ENCODE assay signal across 9 mouse cellular contexts in genomic region chr4:126162544-126163066, GRCm38 (mm10). TPM values are rescaled to one million over a fixed set of nuclear protein-coding genes. Genes with fewer than 3 reads are reported as not detected.
DNase-seq lines count a peak whose midpoint lies in the region; ATAC-seq lines count a peak whose summit lies in the region.
"Had no signal": no experiment of that assay in that cellular context is flagged by ENCODE, and none has a peak within 500 bp of the region (broad histone marks: within the 10 kb centered on the region; RNA-seq: fewer than 3 reads in every experiment).

No protein-coding gene starts in this region.

- peak overlapping the region; percentile 68 for H3K9ac ChIP-seq in forebrain, embryonic 11.5 days (ENCODE audit: low read length)
- H3K9ac ChIP-seq in heart, embryonic 15.5 days = peak overlapping the region; percentile 93
- H3K9ac ChIP-seq in liver, embryonic 12.5 days = peak overlapping the region; percentile 76

- no peaks in the 10 kb centered on the region for H3K27me3 ChIP-seq in forebrain, embryonic 11.5 days (ENCODE audit: control insufficient read depth, insufficient read depth, low read length)
- H3K27me3 ChIP-seq in heart, embryonic 15.5 days = no peaks in the 10 kb centered on the region
- peaks cover 6% of the 10 kb centered on the region; the same call in 1 of the 2 replicates for H3K27me3 ChIP-seq in liver, embryonic 12.5 days (replicated peaks)
- H3K27me3 ChIP-seq in splenic B cell, adult 2 months (ENCODE audit: control insufficient read depth, insufficient read depth, low read length, poor library complexity, severe bottlenecking) = no peaks in the 10 kb centered on the region
- H3K27me3 ChIP-seq: CH12.LX had no signal

- ATAC-seq in CD4-positive, CD25-positive, alpha-beta regulatory T cell, adult 4 months = peak; percentile 92
- ATAC-seq in forebrain, embryonic 11.5 days (replicated peaks; ENCODE audit: low FRiP score) = peak; percentile 93
- peak; percentile 92 for ATAC-seq in heart, embryonic 15.5 days (replicated peaks; ENCODE audit: insufficient number of reproducible peaks, insufficient read depth, low FRiP score, low read depth)
- peak; percentile 86 for ATAC-seq in liver, embryonic 12.5 days

- DNase-seq in c-Kit-positive CD71-positive TER-119-positive erythroid progenitor cells, embryonic 14.5 days (ENCODE audit: low spot score) = peak; percentile 71
- DNase-seq in forebrain, embryonic 11.5 days (ENCODE audit: low spot score) = peak; percentile 90
- DNase-seq in kidney, postnatal 14 days = peak; percentile 95
- peak; percentile 81 for DNase-seq in naive thymus-derived CD4-positive, alpha-beta T cell, adult 2 months (ENCODE audit: low read depth)
- peak; percentile 81 for DNase-seq in splenic B cell, adult 2 months (ENCODE audit: low read depth, low spot score)

- H3K27ac ChIP-seq in forebrain, embryonic 11.5 days (ENCODE audit: low read depth, low read length) = no peak overlapping the region
- H3K27ac ChIP-seq in heart, embryonic 15.5 days = peak overlapping the region; percentile 84
- peak overlapping the region; percentile 82 for H3K27ac ChIP-seq in liver, embryonic 12.5 days

- no peaks in the 10 kb centered on the region for H3K9me3 ChIP-seq in forebrain, embryonic 11.5 days (ENCODE audit: control insufficient read depth, low read length)
- no peaks in the 10 kb centered on the region for H3K9me3 ChIP-seq in heart, embryonic 15.5 days (replicated peaks)
- no peaks in the 10 kb centered on the region for H3K9me3 ChIP-seq in liver, embryonic 12.5 days (replicated peaks)

- H3K4me2 ChIP-seq in forebrain, embryonic 11.5 days (ENCODE audit: low read depth, low read length, severe bottlenecking) = peak overlapping the region; percentile 99
- peak overlapping the region; percentile 99 for H3K4me2 ChIP-seq in heart, embryonic 15.5 days
- peak overlapping the region; percentile 99 for H3K4me2 ChIP-seq in liver, embryonic 12.5 days

- peaks cover 4% of the 10 kb centered on the region for H3K36me3 ChIP-seq in forebrain, embryonic 11.5 days (ENCODE audit: control insufficient read depth, insufficient read depth, low read length)
- peaks cover 20% of the 10 kb centered on the region for H3K36me3 ChIP-seq in heart, embryonic 15.5 days
- H3K36me3 ChIP-seq in liver, embryonic 12.5 days = peaks cover 33% of the 10 kb centered on the region
- peaks cover 3% of the 10 kb centered on the region; the same call in 1 of the 2 replicates for H3K36me3 ChIP-seq in splenic B cell, adult 2 months (ENCODE audit: control insufficient read depth, insufficient read depth, low read length, poor library complexity, severe bottlenecking)

- WGBS in forebrain, embryonic 11.5 days = under 1% methylated on average over 44 of the region's 44 CpGs
- WGBS in heart, embryonic 15.5 days = under 1% methylated on average over 44 of the region's 44 CpGs
- WGBS in liver, embryonic 12.5 days (ENCODE audit: insufficient replicate concordance) = under 1% methylated on average over 44 of the region's 44 CpGs

- H3K4me1 ChIP-seq in forebrain, embryonic 11.5 days (replicated peaks; ENCODE audit: control insufficient read depth, insufficient read depth, low read length) = peaks cover 7% of the 10 kb centered on the region; the same call in 1 of the 2 replicates
- H3K4me1 ChIP-seq in heart, embryonic 15.5 days (replicated peaks) = peaks cover 32% of the 10 kb centered on the region
- peaks cover 30% of the 10 kb centered on the region for H3K4me1 ChIP-seq in liver, embryonic 12.5 days

- H3K4me3 ChIP-seq in forebrain, embryonic 11.5 days (ENCODE audit: low read depth, low read length) = peak overlapping the region; percentile 47
- H3K4me3 ChIP-seq in heart, embryonic 15.5 days = peak overlapping the region; percentile 69
- peak overlapping the region; percentile 66 for H3K4me3 ChIP-seq in liver, embryonic 12.5 days

RNA-seq across cellular contexts. Expression of gene Sh3d21, which starts 0.7 kb away (rescaled TPM):
- polyA plus RNA-seq in CD4-positive, CD25-positive, alpha-beta regulatory T cell, adult 4 months (2017; shearing (Covaris generic)) = 1 to 10 TPM in 1 of 2 experiments, under 1 TPM in 1; 0.56 to 1.2 TPM
- 1.6 TPM in 2 replicates for polyA plus RNA-seq in forebrain, embryonic 11.5 days (2014; fragmentation: Nextera tagmentation; extraction: Ambion mirVana)
- 3.3 and 4.1 TPM in 2 replicates for polyA plus RNA-seq in heart, embryonic 15.5 days (2015; fragmentation: Nextera tagmentation; extraction: Ambion mirVana)
- polyA plus RNA-seq in liver, embryonic 12.5 days (2016; fragmentation: Nextera tagmentation; extraction: Ambion mirVana) = 1.3 and 1.6 TPM in 2 replicates

RNA-seq across cellular contexts. Expression of gene Eva1b, which starts 15.1 kb away (rescaled TPM):
- polyA plus RNA-seq in CD4-positive, CD25-positive, alpha-beta regulatory T cell, adult 4 months (2017; shearing (Covaris generic)) = 10 to 100 TPM; 10.5 to 12.7 TPM
- polyA plus RNA-seq in forebrain, embryonic 11.5 days (2014; fragmentation: Nextera tagmentation; extraction: Ambion mirVana) = 18.6 and 19.0 TPM in 2 replicates
- polyA plus RNA-seq in heart, embryonic 15.5 days (2015; fragmentation: Nextera tagmentation; extraction: Ambion mirVana) = 28.0 and 37.7 TPM in 2 replicates
- 19.3 and 19.5 TPM in 2 replicates for polyA plus RNA-seq in liver, embryonic 12.5 days (2016; fragmentation: Nextera tagmentation; extraction: Ambion mirVana)

RNA-seq across cellular contexts. Expression of gene Thrap3, which starts 40.0 kb away (rescaled TPM):
- polyA plus RNA-seq in CD4-positive, CD25-positive, alpha-beta regulatory T cell, adult 4 months (2017; shearing (Covaris generic)) = 100 to 1,000 TPM; 222 to 330 TPM
- polyA plus RNA-seq in forebrain, embryonic 11.5 days (2014; fragmentation: Nextera tagmentation; extraction: Ambion mirVana) = 251 and 263 TPM in 2 replicates
- 129 and 149 TPM in 2 replicates for polyA plus RNA-seq in heart, embryonic 15.5 days (2015; fragmentation: Nextera tagmentation; extraction: Ambion mirVana)
- polyA plus RNA-seq in liver, embryonic 12.5 days (2016; fragmentation: Nextera tagmentation; extraction: Ambion mirVana) = 162 and 163 TPM in 2 replicates

RNA-seq across cellular contexts. Expression of gene Stk40, which starts 58.8 kb away (rescaled TPM):
- polyA plus RNA-seq in CD4-positive, CD25-positive, alpha-beta regulatory T cell, adult 4 months (2017; shearing (Covaris generic)) = 10 to 100 TPM; 11.4 to 23.2 TPM
- 37.4 and 37.5 TPM in 2 replicates for polyA plus RNA-seq in forebrain, embryonic 11.5 days (2014; fragmentation: Nextera tagmentation; extraction: Ambion mirVana)
- 20.6 and 27.2 TPM in 2 replicates for polyA plus RNA-seq in heart, embryonic 15.5 days (2015; fragmentation: Nextera tagmentation; extraction: Ambion mirVana)
- 22.4 and 23.0 TPM in 2 replicates for polyA plus RNA-seq in liver, embryonic 12.5 days (2016; fragmentation: Nextera tagmentation; extraction: Ambion mirVana)
